Mouse (Mus musculus) lung, embryonic 15.5 days (tissue): ENCODE results near the gene Ints4. TPM values are rescaled to one million over a fixed set of nuclear protein-coding genes. Genes with fewer than 3 reads are reported as not detected.

Experiments
- polyA plus RNA-seq: library from polyadenylated mRNA; unstranded; fragments of >200 nt; fragmentation: Nextera tagmentation; extraction: Ambion mirVana; gene quantifications from 2 replicates; pipeline ENCODE4 v1.2.1, GENCODE M21; 2015

Ints4 gene
- polyA plus RNA-seq, 1 experiment from 2014 or later = 48.9 TPM

Other genes starting within 250 kb of the Ints4 start
- 1.2 and 1.7 TPM in 2 replicates for gene Usp35, start 148.9 kb upstream of the Ints4 start, polyA plus RNA-seq
- 4.8 and 5.1 TPM in 2 replicates for gene Kctd21, start 148.6 kb upstream of the Ints4 start, polyA plus RNA-seq
- gene Alg8, start 109.3 kb upstream of the Ints4 start, polyA plus RNA-seq = 42.8 and 44.0 TPM in 2 replicates
- gene Ndufc2, start 81.0 kb upstream of the Ints4 start, polyA plus RNA-seq = 336 and 356 TPM in 2 replicates
- 0.91 and 1.4 TPM in 2 replicates for gene Thrsp, start 63.2 kb upstream of the Ints4 start, polyA plus RNA-seq
- 6.3 and 8.1 TPM in 2 replicates for gene Kctd14, start 29.6 kb upstream of the Ints4 start, polyA plus RNA-seq
- gene Aamdc, start 98.5 kb downstream of the Ints4 start, polyA plus RNA-seq = 46.4 and 50.2 TPM in 2 replicates
- gene Rsf1, start 98.9 kb downstream of the Ints4 start, polyA plus RNA-seq = 20.9 and 21.9 TPM in 2 replicates
- gene Clns1a, start 215.7 kb downstream of the Ints4 start, polyA plus RNA-seq = 181 and 191 TPM in 2 replicates